Mouse (Mus musculus) embryonic facial prominence, embryonic 11.5 days (tissue): ENCODE measurements around the gene Gm10309. TPM values are rescaled to one million over a fixed set of nuclear protein-coding genes. Genes with fewer than 3 reads are reported as not detected.
"Not testable (repeated sequence)": the region's sequence is repeated elsewhere in the genome, so short reads cannot be mapped to it uniquely, and the experiment has no call there.

Source experiments
- ATAC-seq: fragments of 200-750 bp; cut with Nextera tagmentation; replicated peaks from 2 replicates; pipeline ENCODE4 v1.8.0; 2017; ENCODE audit warnings: low read depth; ENCODE audit not compliant: insufficient number of reproducible peaks, low FRiP score, low TSS enrichment
- DNase-seq: peaks from one replicate; pipeline ENCODE4 v3.0.0-alpha.2; 2015; ENCODE audit warnings: low spot score
- H3K27ac ChIP-seq: fragments of 300-500 bp; sonication (generic); replicated peaks from 2 replicates; pipeline ENCODE4 v1.5.1; 2014; ENCODE audit warnings: mild to moderate bottlenecking, low read depth, low read length, control low read depth
- H3K27me3 ChIP-seq: fragments of 300-500 bp; sonication (generic); 2 replicates; pipeline ENCODE4 v1.6.1; 2014; ENCODE audit warnings: mild to moderate bottlenecking, low read length, moderate library complexity, mixed read lengths; ENCODE audit not compliant: control insufficient read depth, insufficient read depth
- H3K36me3 ChIP-seq: fragments of 300-500 bp; sonication (generic); replicated peaks from 2 replicates; pipeline ENCODE4 v1.6.1; 2014; ENCODE audit warnings: low read depth, mild to moderate bottlenecking, low read length, moderate library complexity, mixed read lengths; ENCODE audit not compliant: control insufficient read depth, insufficient read depth
- H3K4me1 ChIP-seq: fragments of 300-500 bp; sonication (generic); 2 replicates; pipeline ENCODE4 v1.6.1; 2014; ENCODE audit warnings: low read length, mixed read lengths; ENCODE audit not compliant: control insufficient read depth, insufficient read depth
- H3K4me2 ChIP-seq: fragments of 300-500 bp; sonication (generic); 2 replicates; pipeline ENCODE4 v1.6.1; 2014; ENCODE audit warnings: low read depth, mild to moderate bottlenecking, control low read depth, low read length, moderate library complexity
- H3K4me3 ChIP-seq: fragments of 300-500 bp; sonication (generic); 2 replicates; pipeline ENCODE4 v1.5.1; 2014; ENCODE audit warnings: low read depth, low read length, control low read depth
- H3K9ac ChIP-seq: fragments of 300-500 bp; sonication (generic); replicated peaks from 2 replicates; pipeline ENCODE4 v1.6.1; 2014; ENCODE audit warnings: mild to moderate bottlenecking, control low read depth, low read length
- H3K9me3 ChIP-seq: fragments of 300-500 bp; sonication (generic); replicated peaks from 2 replicates; pipeline ENCODE4 v1.6.1; 2016; ENCODE audit warnings: mild to moderate bottlenecking, low read length, inconsistent platforms, mixed read lengths; ENCODE audit not compliant: control insufficient read depth
- WGBS: fragments of 180-500 bp; shearing (Covaris S2); extraction: QIAGEN DNeasy Blood & Tissue Kit; methylation state at CpG from one replicate; pipeline ENCODE4 v1.1.7; 2014; 5-methylcytosine and 5-hydroxymethylcytosine counted together
- polyA plus RNA-seq: library from polyadenylated mRNA; unstranded; fragments of >200 nt; fragmentation: Nextera tagmentation; extraction: Ambion mirVana; gene quantifications from 2 replicates; pipeline ENCODE4 v1.2.1, GENCODE M21; 2014

Gm10309 gene
- polyA plus RNA-seq, 1 experiment from 2014 or later, result 0.14 TPM

DNA sequence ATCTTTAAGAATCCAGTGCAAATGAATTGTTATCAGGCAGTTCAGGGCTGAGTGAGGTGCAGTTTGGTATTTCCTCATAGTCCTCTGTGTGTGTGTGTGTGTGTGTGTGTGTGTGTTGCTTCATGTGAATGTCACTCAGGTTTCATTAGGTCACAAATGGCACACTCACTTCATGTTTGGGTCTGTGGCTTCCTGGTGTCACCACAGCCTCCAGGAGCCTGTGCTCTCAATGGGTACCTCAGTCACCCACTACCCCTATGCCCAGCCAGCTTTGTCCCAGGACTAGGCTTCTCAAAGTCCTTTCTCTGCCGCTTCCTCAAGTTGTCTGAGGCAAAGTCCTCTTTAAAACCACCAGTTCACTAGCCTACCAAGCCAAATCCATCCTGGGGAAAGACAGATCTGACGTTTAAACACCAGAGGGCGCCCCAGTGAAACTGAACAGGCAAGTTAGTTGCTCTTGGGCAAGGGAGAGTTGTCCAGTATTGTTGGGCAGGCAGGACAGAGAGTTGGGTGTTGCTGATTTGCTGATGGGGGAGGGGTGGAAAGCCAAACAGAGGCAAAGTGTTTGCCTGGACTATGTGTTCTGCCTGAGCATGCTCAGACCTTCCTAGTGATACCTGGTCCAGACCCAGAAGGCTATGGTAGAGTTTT is 20.8 kb downstream of the Gm10309 start:
- Histone ChIP-seq H3K27ac (no peak overlapping the region), H3K4me1 (no peaks in the 10 kb centered on the region), H3K36me3 (no peaks in the 10 kb centered on the region), H3K4me2 (no peak overlapping the region), H3K9me3 (no peaks in the 10 kb centered on the region), H3K4me3 (no peak overlapping the region), H3K27me3 (no peaks in the 10 kb centered on the region), H3K9ac (no peak overlapping the region)
- 0 out of 2 replicates have a peak, but pooled peaks have one; percentile 44 for ATAC-seq
- WGBS, result 14% methylated on average over 3 of the region's 3 CpGs
- DNase-seq, result peak; percentile 83

DNA sequence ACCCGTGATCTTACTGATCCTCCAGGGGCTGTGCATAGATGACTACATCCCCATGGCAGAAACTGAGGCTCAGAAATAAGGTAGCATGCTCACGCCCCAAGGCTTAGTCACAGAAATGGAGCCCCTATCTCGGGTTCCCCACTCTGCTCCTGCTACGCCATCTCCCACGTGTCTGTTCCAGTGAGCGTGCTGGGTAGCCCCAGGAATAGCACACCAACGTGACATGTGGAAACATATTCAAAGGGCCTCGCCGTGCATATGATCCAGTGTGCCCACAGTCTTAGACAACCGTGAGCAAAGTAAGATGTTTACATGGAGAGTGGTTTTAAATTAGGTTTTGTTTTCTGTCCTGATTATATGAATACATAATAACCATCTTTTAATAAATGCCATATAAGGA is 22.4 kb downstream of the Gm10309 start:
- WGBS, result 88% methylated on average over 10 of the region's 10 CpGs
- Histone ChIP-seq H3K9ac (no peak overlapping the region), H3K4me3 (no peak overlapping the region), H3K9me3 (no peaks in the 10 kb centered on the region), H3K27ac (no peak overlapping the region), H3K4me2 (no peak overlapping the region), H3K4me1 (no peaks in the 10 kb centered on the region), H3K36me3 (no peaks in the 10 kb centered on the region), H3K27me3 (no peaks in the 10 kb centered on the region)
- no peak for ATAC-seq
- no peak for DNase-seq

DNA sequence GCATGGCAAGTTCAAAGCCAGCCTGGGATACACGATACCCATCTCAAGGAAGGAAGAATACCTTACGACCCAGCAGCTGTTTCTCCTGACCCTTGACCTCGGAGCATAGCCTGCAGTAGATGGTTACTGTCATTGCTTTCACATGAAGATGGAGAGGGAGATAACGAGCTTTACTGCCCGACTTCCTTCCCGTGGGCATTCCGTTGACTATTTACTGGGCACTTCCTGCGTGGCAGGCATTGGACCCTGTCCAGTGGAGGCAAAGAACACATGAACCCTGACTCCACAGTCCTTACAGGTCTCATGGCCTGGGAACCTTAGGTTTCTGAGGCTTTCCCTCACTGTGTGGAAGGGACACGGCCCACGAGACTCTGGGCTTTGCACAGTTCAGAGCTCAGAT is 25.6 kb downstream of the Gm10309 start:
- ATAC-seq, result no peak
- H3K9ac ChIP-seq, result no peak overlapping the region
- WGBS, result 74% methylated on average over 10 of the region's 10 CpGs

DNA sequence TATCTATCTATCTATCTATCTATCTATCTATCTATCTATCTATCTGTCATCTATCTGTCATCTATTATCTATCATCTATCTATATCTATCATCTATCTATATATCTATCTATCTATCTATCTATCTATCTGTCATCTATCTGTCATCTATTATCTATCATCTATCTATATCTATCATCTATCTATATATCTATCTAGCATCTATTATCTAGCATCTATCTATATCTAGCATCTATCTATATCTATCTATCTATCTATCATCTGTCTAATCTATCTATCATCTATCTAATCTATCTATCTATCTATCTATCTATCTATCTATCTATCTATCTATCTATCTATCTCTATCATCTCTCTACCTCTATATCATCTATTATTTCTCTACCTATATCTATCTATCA is 27.6 kb downstream of the Gm10309 start:
- H3K9ac ChIP-seq, H3K9me3 ChIP-seq, H3K4me3 ChIP-seq, H3K27me3 ChIP-seq, H3K4me2 ChIP-seq, DNase-seq, H3K27ac ChIP-seq, H3K36me3 ChIP-seq, H3K4me1 ChIP-seq, ATAC-seq: not testable (repeated sequence)

More for the DNA sequence above, 25.6 kb downstream of the Gm10309 start:
- Histone ChIP-seq H3K4me2 (no peak overlapping the region), H3K4me3 (no peak overlapping the region), H3K36me3 (no peaks in the 10 kb centered on the region), H3K4me1 (no peaks in the 10 kb centered on the region), H3K9me3 (no peaks in the 10 kb centered on the region), H3K27ac (no peak overlapping the region), H3K27me3 (no peaks in the 10 kb centered on the region)
- DNase-seq, result no peak

DNA sequence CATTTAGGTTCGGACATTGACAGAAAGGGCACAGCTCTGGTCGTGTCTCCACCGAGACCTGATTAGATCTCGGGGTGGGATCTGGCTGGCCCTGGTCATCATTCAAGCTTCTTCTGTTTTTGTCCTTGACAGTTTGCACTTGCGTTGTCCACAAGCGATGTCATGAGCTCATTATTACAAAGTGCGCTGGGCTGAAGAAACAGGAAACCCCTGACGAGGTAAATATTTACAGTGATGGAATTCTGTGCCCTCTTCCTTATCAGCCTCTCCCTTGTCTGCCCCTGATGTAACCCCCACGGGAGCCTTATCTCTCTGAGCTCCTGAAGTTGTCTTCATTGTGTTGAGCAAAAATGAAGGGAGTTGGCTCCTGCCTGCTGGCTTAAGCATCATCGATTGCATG is 28.4 kb downstream of the Gm10309 start:
- no peak for ATAC-seq
- H3K4me1 ChIP-seq, result no peaks in the 10 kb centered on the region
- 86% methylated on average over 10 of the region's 10 CpGs for WGBS

DNA sequence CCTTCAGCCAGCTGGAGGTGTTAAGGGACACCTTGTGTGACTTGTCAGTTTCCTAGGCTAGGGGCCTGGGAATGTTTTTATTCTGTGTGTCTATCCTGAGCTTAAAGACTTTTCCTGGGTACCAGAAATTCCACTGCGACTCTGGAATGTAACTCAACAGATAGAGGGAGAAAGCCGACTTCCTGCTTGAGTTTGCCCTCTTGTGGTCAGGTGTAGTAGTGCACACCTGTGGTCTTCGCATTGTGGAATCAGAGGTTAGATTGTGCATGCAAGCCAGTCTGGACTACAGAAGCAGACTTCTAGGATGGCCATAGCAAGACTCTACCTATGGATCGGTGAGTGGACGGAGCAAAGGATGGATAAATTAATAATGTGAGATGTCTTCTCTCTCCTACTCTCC is 33.3 kb downstream of the Gm10309 start:
- no peak for ATAC-seq
- Histone ChIP-seq H3K4me3 (no peak overlapping the region), H3K9ac (no peak overlapping the region), H3K36me3 (no peaks in the 10 kb centered on the region), H3K4me2 (no peak overlapping the region), H3K27ac (no peak overlapping the region), H3K9me3 (no peaks in the 10 kb centered on the region), H3K4me1 (no peaks in the 10 kb centered on the region), H3K27me3 (no peaks in the 10 kb centered on the region)
- peak; percentile 63 for DNase-seq
- 51% methylated on average over 5 of the region's 5 CpGs for WGBS

More for the DNA sequence above, 28.4 kb downstream of the Gm10309 start:
- Histone ChIP-seq H3K9me3 (no peaks in the 10 kb centered on the region), H3K27ac (no peak overlapping the region), H3K27me3 (no peaks in the 10 kb centered on the region), H3K9ac (no peak overlapping the region), H3K4me2 (no peak overlapping the region), H3K4me3 (no peak overlapping the region), H3K36me3 (no peaks in the 10 kb centered on the region)
- no peak for DNase-seq

DNA sequence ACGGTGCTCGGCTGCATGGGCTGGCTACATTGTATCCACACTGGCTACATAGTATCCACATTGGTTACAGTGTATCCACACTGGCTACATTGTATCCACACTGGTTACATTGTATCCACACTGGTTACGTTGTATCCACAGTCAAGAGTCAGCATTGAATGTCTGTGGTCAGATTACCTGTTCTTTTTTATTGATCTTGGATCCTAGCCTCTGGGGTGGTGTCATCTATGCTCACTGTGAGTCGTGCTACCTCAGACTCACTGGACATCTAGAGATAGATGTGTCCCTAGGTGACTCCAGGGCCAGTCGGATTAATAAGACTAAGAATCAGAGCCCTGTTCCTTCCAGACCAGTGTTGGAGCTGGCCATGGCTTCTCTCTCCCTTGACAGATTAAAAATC is 34.9 kb downstream of the Gm10309 start:
- ATAC-seq (no peak), DNase-seq (no peak)
- Histone ChIP-seq H3K9me3 (no peaks in the 10 kb centered on the region), H3K4me2 (no peak overlapping the region), H3K4me3 (no peak overlapping the region), H3K4me1 (no peaks in the 10 kb centered on the region), H3K9ac (no peak overlapping the region), H3K27ac (no peak overlapping the region), H3K27me3 (no peaks in the 10 kb centered on the region), H3K36me3 (no peaks in the 10 kb centered on the region)
- WGBS, result 89% methylated on average over 5 of the region's 5 CpGs

DNA sequence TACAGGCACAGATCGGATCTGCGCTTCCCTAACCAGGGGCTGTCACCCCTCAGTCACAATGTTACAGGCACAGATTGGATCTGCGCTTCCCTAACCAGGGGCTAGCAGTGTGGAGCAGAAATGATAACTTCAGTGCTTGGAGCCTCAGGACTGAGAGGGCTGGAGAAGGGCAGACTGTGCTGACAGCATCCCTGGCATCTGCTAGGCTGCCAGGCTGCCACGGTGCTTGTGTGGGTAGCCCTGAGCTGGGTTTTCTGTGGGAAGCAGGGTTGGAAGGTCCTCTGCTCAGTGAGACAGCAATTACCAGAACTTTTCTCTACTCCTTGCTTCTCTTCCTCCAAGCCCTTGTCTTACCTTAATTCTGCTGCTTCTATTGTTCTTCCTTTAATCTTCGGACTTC is 37.1 kb downstream of the Gm10309 start:
- ATAC-seq (no peak), DNase-seq (no peak)
- no peak overlapping the region; the same call in 1 of the 2 replicates for H3K9ac ChIP-seq
- no peaks in the 10 kb centered on the region for H3K36me3 ChIP-seq
- no peaks in the 10 kb centered on the region for H3K27me3 ChIP-seq
- WGBS, result 71% methylated on average over 5 of the region's 5 CpGs
- no peak overlapping the region for H3K4me3 ChIP-seq
- H3K4me1 ChIP-seq, result no peaks in the 10 kb centered on the region
- H3K4me2 ChIP-seq, result no peak overlapping the region
- no peak overlapping the region for H3K27ac ChIP-seq
- H3K9me3 ChIP-seq, result no peaks in the 10 kb centered on the region
